Mouse (Mus musculus) forebrain, embryonic 13.5 days (tissue): ENCODE results near the gene Tppp3. TPM values are rescaled to one million over a fixed set of nuclear protein-coding genes. Genes with fewer than 3 reads are reported as not detected.

Experiments
- ATAC-seq: fragments of 200-750 bp; cut with Nextera tagmentation; 2 replicates; pipeline ENCODE4 v1.8.0; 2017
- H3K27ac ChIP-seq: fragments of 300-500 bp; sonication (generic); 2 replicates; pipeline ENCODE4 v1.5.1; 2015; ENCODE audit warnings: inconsistent platforms, mild to moderate bottlenecking, moderate library complexity
- H3K27me3 ChIP-seq: fragments of 300-500 bp; sonication (generic); 2 replicates; pipeline ENCODE4 v1.6.1; 2015; ENCODE audit warnings: mild to moderate bottlenecking, inconsistent platforms
- H3K36me3 ChIP-seq: fragments of 300-500 bp; sonication (generic); 2 replicates; pipeline ENCODE4 v1.6.1; 2015; ENCODE audit warnings: mild to moderate bottlenecking, inconsistent platforms; ENCODE audit not compliant: poor library complexity, severe bottlenecking
- H3K4me1 ChIP-seq: fragments of 300-500 bp; sonication (generic); 2 replicates; pipeline ENCODE4 v1.6.1; 2015; ENCODE audit warnings: inconsistent platforms
- H3K4me2 ChIP-seq: fragments of 300-500 bp; sonication (generic); 2 replicates; pipeline ENCODE4 v1.6.1; 2015; ENCODE audit warnings: inconsistent platforms, mild to moderate bottlenecking, moderate library complexity
- H3K4me3 ChIP-seq: fragments of 300-500 bp; sonication (generic); 2 replicates; pipeline ENCODE4 v1.5.1; 2015; ENCODE audit warnings: mild to moderate bottlenecking, inconsistent platforms
- H3K9ac ChIP-seq: fragments of 300-500 bp; sonication (generic); 2 replicates; pipeline ENCODE4 v1.6.1; 2015; ENCODE audit warnings: mild to moderate bottlenecking, inconsistent platforms
- H3K9me3 ChIP-seq: fragments of 300-500 bp; sonication (generic); replicated peaks from 2 replicates; pipeline ENCODE4 v1.6.1; 2016; ENCODE audit warnings: inconsistent platforms
- WGBS: fragments of 180-500 bp; shearing (Covaris S2); methylation state at CpG from one replicate; pipeline ENCODE4 v1.1.7; 2015; 5-methylcytosine and 5-hydroxymethylcytosine counted together
- polyA plus RNA-seq: library from polyadenylated mRNA; unstranded; fragments of >200 nt; fragmentation: Nextera tagmentation; extraction: Ambion mirVana; gene quantifications from 2 replicates; pipeline ENCODE4 v1.2.1, GENCODE M21; 2015

Tppp3 gene
- polyA plus RNA-seq, 1 experiment from 2014 or later, result 34.6 TPM

GRCm38 (mm10) chr8:105438865-105439264 is 32.5 kb downstream of the Tppp3 start:
- H3K27me3 ChIP-seq, result no peaks in the 10 kb centered on the region
- no peaks in the 10 kb centered on the region for H3K9me3 ChIP-seq
- H3K4me2 ChIP-seq, result no peak overlapping the region
- WGBS, result 33% methylated on average over 5 of the region's 5 CpGs
- 0 out of 2 replicates have a peak, but pooled peaks cover under 1% of the 10 kb centered on the region for H3K4me1 ChIP-seq
- H3K4me3 ChIP-seq, result no peak overlapping the region
- H3K9ac ChIP-seq, result no peak overlapping the region
- H3K27ac ChIP-seq, result no peak overlapping the region
- no peak for ATAC-seq
- H3K36me3 ChIP-seq, result no peaks in the 10 kb centered on the region

GRCm38 (mm10) chr8:105437078-105437748 is 34.1 kb downstream of the Tppp3 start:
- H3K36me3 ChIP-seq, result no peaks in the 10 kb centered on the region
- no peak overlapping the region for H3K9ac ChIP-seq
- H3K4me3 ChIP-seq, result no peak overlapping the region
- peaks cover 14% of the 10 kb centered on the region for H3K4me1 ChIP-seq
- no peak overlapping the region for H3K4me2 ChIP-seq
- 92% methylated on average over 5 of the region's 5 CpGs for whole genome bisulfite sequencing
- H3K9me3 ChIP-seq, result no peaks in the 10 kb centered on the region
- ATAC-seq, result no peak
- no peaks in the 10 kb centered on the region for H3K27me3 ChIP-seq
- no peak overlapping the region for H3K27ac ChIP-seq

- 68% methylated on average over 5 of the region's 5 CpGs for WGBS
- Histone ChIP-seq H3K4me1 (peaks cover 23% of the 10 kb centered on the region), H3K9ac (no peak overlapping the region), H3K4me2 (no peak overlapping the region), H3K36me3 (no peaks in the 10 kb centered on the region), H3K27me3 (no peaks in the 10 kb centered on the region), H3K4me3 (no peak overlapping the region), H3K9me3 (no peaks in the 10 kb centered on the region), H3K27ac (no peak overlapping the region)
- ATAC-seq, result no peak
Measured at GRCm38 (mm10) chr8:105436218-105436617, 35.1 kb downstream of the Tppp3 start.

- Histone ChIP-seq H3K4me3 (no peak overlapping the region), H3K9me3 (no peaks in the 10 kb centered on the region), H3K36me3 (no peaks in the 10 kb centered on the region), H3K4me1 (peaks cover 23% of the 10 kb centered on the region), H3K27ac (no peak overlapping the region), H3K27me3 (no peaks in the 10 kb centered on the region), H3K9ac (no peak overlapping the region), H3K4me2 (no peak overlapping the region)
- ATAC-seq, result no peak
- WGBS, result 70% methylated on average over 5 of the region's 5 CpGs
Measured at GRCm38 (mm10) chr8:105434136-105434535, 37.2 kb downstream of the Tppp3 start.

GRCm38 (mm10) chr8:105433511-105433910 is 37.8 kb downstream of the Tppp3 start:
- ATAC-seq, result no peak
- H3K27ac ChIP-seq, result no peak overlapping the region

GRCm38 (mm10) chr8:105433021-105433420 is 38.3 kb downstream of the Tppp3 start:
- Histone ChIP-seq H3K27me3 (no peaks in the 10 kb centered on the region), H3K4me3 (no peak overlapping the region), H3K4me1 (peaks cover 23% of the 10 kb centered on the region), H3K36me3 (no peaks in the 10 kb centered on the region), H3K9me3 (no peaks in the 10 kb centered on the region), H3K4me2 (no peak overlapping the region), H3K27ac (no peak overlapping the region), H3K9ac (no peak overlapping the region)
- ATAC-seq, result no peak
- 39% methylated on average over 6 of the region's 6 CpGs for WGBS

More at GRCm38 (mm10) chr8:105433511-105433910, 37.8 kb downstream of the Tppp3 start:
- Histone ChIP-seq H3K27me3 (no peaks in the 10 kb centered on the region), H3K4me2 (no peak overlapping the region), H3K36me3 (no peaks in the 10 kb centered on the region), H3K9me3 (no peaks in the 10 kb centered on the region), H3K4me3 (no peak overlapping the region), H3K4me1 (peaks cover 23% of the 10 kb centered on the region), H3K9ac (no peak overlapping the region)
- 40% methylated on average over 5 of the region's 5 CpGs for whole genome bisulfite sequencing

- Histone ChIP-seq H3K9me3 (no peaks in the 10 kb centered on the region), H3K9ac (no peak overlapping the region), H3K4me1 (peaks cover 23% of the 10 kb centered on the region), H3K4me2 (no peak overlapping the region), H3K36me3 (no peaks in the 10 kb centered on the region), H3K27me3 (no peaks in the 10 kb centered on the region), H3K4me3 (no peak overlapping the region), H3K27ac (0 out of 2 replicates have a peak overlapping the region, but pooled peaks have one; percentile 2)
- ATAC-seq, result no peak
- WGBS, result 38% methylated on average over 7 of the region's 7 CpGs
Measured at GRCm38 (mm10) chr8:105431743-105432515, 39.4 kb downstream of the Tppp3 start.

GRCm38 (mm10) chr8:105426878-105427277 is 44.4 kb downstream of the Tppp3 start:
- ATAC-seq, result no peak
- Histone ChIP-seq H3K4me2 (no peak overlapping the region), H3K9me3 (no peaks in the 10 kb centered on the region), H3K27me3 (no peaks in the 10 kb centered on the region), H3K4me1 (peaks cover 6% of the 10 kb centered on the region), H3K9ac (no peak overlapping the region), H3K27ac (no peak overlapping the region), H3K36me3 (no peaks in the 10 kb centered on the region), H3K4me3 (no peak overlapping the region)
- WGBS, result 86% methylated on average over 6 of the region's 6 CpGs

- Histone ChIP-seq H3K9me3 (no peaks in the 10 kb centered on the region), H3K9ac (no peak overlapping the region), H3K27me3 (no peaks in the 10 kb centered on the region), H3K27ac (no peak overlapping the region), H3K4me3 (no peak overlapping the region), H3K4me1 (no peaks in the 10 kb centered on the region), H3K36me3 (no peaks in the 10 kb centered on the region), H3K4me2 (no peak overlapping the region)
- ATAC-seq, result no peak
- 71% methylated on average over 1 of the region's 1 CpGs for WGBS
Measured at GRCm38 (mm10) chr8:105422006-105422405, 49.3 kb downstream of the Tppp3 start.

- Histone ChIP-seq H3K9me3 (no peaks in the 10 kb centered on the region), H3K36me3 (no peaks in the 10 kb centered on the region), H3K4me3 (no peak overlapping the region), H3K27ac (no peak overlapping the region), H3K27me3 (peaks cover 3% of the 10 kb centered on the region; the same call in 1 of the 2 replicates), H3K4me2 (no peak overlapping the region), H3K9ac (no peak overlapping the region), H3K4me1 (no peaks in the 10 kb centered on the region)
- WGBS, result 93% methylated on average over 4 of the region's 4 CpGs
- ATAC-seq, result no peak
Measured at GRCm38 (mm10) chr8:105419800-105420199, 51.5 kb downstream of the Tppp3 start.

- Histone ChIP-seq H3K9ac (no peak overlapping the region), H3K27me3 (peaks cover 12% of the 10 kb centered on the region), H3K4me3 (no peak overlapping the region), H3K4me2 (no peak overlapping the region), H3K27ac (no peak overlapping the region), H3K36me3 (no peaks in the 10 kb centered on the region), H3K9me3 (no peaks in the 10 kb centered on the region), H3K4me1 (no peaks in the 10 kb centered on the region)
- no peak for ATAC-seq
- 82% methylated on average over 2 of the region's 2 CpGs for WGBS
Measured at GRCm38 (mm10) chr8:105418992-105419391, 52.3 kb downstream of the Tppp3 start.
